ENCODE assay signal across 22 mouse cellular contexts in genomic region chr10:61859451-61859850, GRCm38 (mm10).
DNase-seq lines count a peak whose midpoint lies in the region; ATAC-seq and TF ChIP-seq lines count a peak whose summit lies in the region.
"Had no signal": no experiment of that assay in that cellular context is flagged by ENCODE, and none has a peak within 500 bp of the region (broad histone marks: within the 10 kb centered on the region; RNA-seq: fewer than 3 reads in every experiment).

No protein-coding gene starts in this region.

- peak; percentile 57 to 70 for DNase-seq in cerebellum, postnatal 10 days
- no peak for DNase-seq in cerebellum, postnatal 4 days (ENCODE audit: low spot score in 2 of 2)
- DNase-seq in embryonic facial prominence, embryonic 10.5 days (ENCODE audit: low spot score), result no peak
- DNase-seq in midbrain, postnatal 0 days (ENCODE audit: low spot score), result peak; percentile 24
- no peak for DNase-seq in midbrain, embryonic 11.5 days (ENCODE audit: low spot score, missing footprints)
- DNase-seq in frontal cortex, postnatal 25 days (ENCODE audit: low spot score in 2 of 2), result no peak
- DNase-seq: adrenal gland, adult 8-10 months; adrenal gland, postnatal 14 days; adrenal gland, postnatal 36 days; B cell, adult 2 months; cerebellum, adult 11-12 months; cerebellum, adult 2 months; cerebellum, adult 9-10 months; cerebellum, postnatal 25 days; forebrain, postnatal 0 days had no signal

- H3K4me2 ChIP-seq in embryonic facial prominence, embryonic 13.5 days, result no peak overlapping the region
- H3K4me2 ChIP-seq in midbrain, postnatal 0 days (ENCODE audit: low read depth, low read length, poor library complexity, severe bottlenecking), result no peak overlapping the region
- no peak overlapping the region for H3K4me2 ChIP-seq in midbrain, embryonic 11.5 days
- H3K4me2 ChIP-seq: forebrain, embryonic 13.5 days; forebrain, embryonic 15.5 days had no signal

- ATAC-seq in embryonic facial prominence, embryonic 13.5 days (ENCODE audit: insufficient number of reproducible peaks, insufficient read depth, low FRiP score, low TSS enrichment, low read depth), result no peak
- no peak for ATAC-seq in midbrain, postnatal 0 days (ENCODE audit: low FRiP score)
- no peak for ATAC-seq in midbrain, embryonic 11.5 days (ENCODE audit: low FRiP score)
- ATAC-seq: activated CD4-positive, CD25-positive, alpha-beta regulatory T cell, adult 4 months; CD4-positive, CD25-positive, alpha-beta regulatory T cell, adult 4 months; forebrain, embryonic 13.5 days; forebrain, embryonic 15.5 days; forebrain, postnatal 0 days; Patski had no signal

- H3K4me3 ChIP-seq in embryonic facial prominence, embryonic 13.5 days, result no peak overlapping the region
- no peak overlapping the region for H3K4me3 ChIP-seq in embryonic facial prominence, embryonic 10.5 days
- no peak overlapping the region for H3K4me3 ChIP-seq in midbrain, postnatal 0 days (ENCODE audit: low read depth, low read length)
- H3K4me3 ChIP-seq in midbrain, embryonic 11.5 days (ENCODE audit: low read depth, low read length), result no peak overlapping the region
- H3K4me3 ChIP-seq: forebrain, embryonic 13.5 days; forebrain, embryonic 15.5 days had no signal

- H3K4me1 ChIP-seq in embryonic facial prominence, embryonic 13.5 days, result no peaks in the 10 kb centered on the region
- H3K4me1 ChIP-seq in embryonic facial prominence, embryonic 10.5 days, result peaks cover 12% of the 10 kb centered on the region; the same call in 1 of the 2 replicates
- no peaks in the 10 kb centered on the region for H3K4me1 ChIP-seq in midbrain, postnatal 0 days (ENCODE audit: insufficient read depth, low read length)
- H3K4me1 ChIP-seq in midbrain, embryonic 11.5 days (ENCODE audit: control insufficient read depth, insufficient read depth, low read length), result no peaks in the 10 kb centered on the region
- H3K4me1 ChIP-seq: forebrain, embryonic 13.5 days; forebrain, embryonic 15.5 days had no signal

- H3K36me3 ChIP-seq in embryonic facial prominence, embryonic 13.5 days, result peaks cover 23% of the 10 kb centered on the region
- peaks cover 33% of the 10 kb centered on the region for H3K36me3 ChIP-seq in embryonic facial prominence, embryonic 10.5 days (replicated peaks)
- H3K36me3 ChIP-seq in midbrain, postnatal 0 days (ENCODE audit: insufficient read depth, low read length), result no peaks in the 10 kb centered on the region
- H3K36me3 ChIP-seq in midbrain, embryonic 11.5 days (ENCODE audit: control insufficient read depth, insufficient read depth, low read length), result no peaks in the 10 kb centered on the region; the same call in 1 of the 2 replicates
- H3K36me3 ChIP-seq: G1E had no signal

- peak overlapping the region; percentile 23; the same call in 1 of the 2 replicates for H3K27ac ChIP-seq in embryonic facial prominence, embryonic 13.5 days
- no peak overlapping the region for H3K27ac ChIP-seq in embryonic facial prominence, embryonic 10.5 days (replicated peaks)
- H3K27ac ChIP-seq in midbrain, postnatal 0 days (ENCODE audit: low read depth, low read length), result no peak overlapping the region
- no peak overlapping the region for H3K27ac ChIP-seq in midbrain, embryonic 11.5 days (ENCODE audit: low read depth, low read length)
- H3K27ac ChIP-seq: forebrain, embryonic 13.5 days; forebrain, embryonic 15.5 days had no signal

- H3K9ac ChIP-seq in embryonic facial prominence, embryonic 13.5 days, result no peak overlapping the region
- no peak overlapping the region for H3K9ac ChIP-seq in midbrain, postnatal 0 days (replicated peaks; ENCODE audit: low read length, poor library complexity, severe bottlenecking)
- no peak overlapping the region for H3K9ac ChIP-seq in midbrain, embryonic 11.5 days (ENCODE audit: low read length)
- H3K9ac ChIP-seq: forebrain, embryonic 13.5 days; forebrain, embryonic 15.5 days; forebrain, postnatal 0 days had no signal

- WGBS in embryonic facial prominence, embryonic 13.5 days, result 73% methylated on average over 2 of the region's 2 CpGs
- WGBS in embryonic facial prominence, embryonic 10.5 days, result 95% methylated on average over 2 of the region's 2 CpGs
- WGBS in midbrain, postnatal 0 days, result 88% methylated on average over 2 of the region's 2 CpGs
- 97% methylated on average over 2 of the region's 2 CpGs for WGBS in midbrain, embryonic 11.5 days

- no peaks in the 10 kb centered on the region for H3K27me3 ChIP-seq in embryonic facial prominence, embryonic 13.5 days
- no peaks in the 10 kb centered on the region for H3K27me3 ChIP-seq in embryonic facial prominence, embryonic 10.5 days (replicated peaks; ENCODE audit: low read depth, poor library complexity, severe bottlenecking)
- H3K27me3 ChIP-seq in midbrain, postnatal 0 days (ENCODE audit: insufficient read depth, low read length), result no peaks in the 10 kb centered on the region
- no peaks in the 10 kb centered on the region for H3K27me3 ChIP-seq in midbrain, embryonic 11.5 days (ENCODE audit: control insufficient read depth, insufficient read depth, low read length)
- H3K27me3 ChIP-seq: forebrain, embryonic 13.5 days; forebrain, embryonic 15.5 days; Patski had no signal

- TF ChIP-seq CTCF in midbrain, postnatal 0 days (IDR thresholded peaks at IDR 0.05), result no peak

- H3K9me3 ChIP-seq in embryonic facial prominence, embryonic 13.5 days, result peaks cover 18% of the 10 kb centered on the region
- peaks cover 31% of the 10 kb centered on the region for H3K9me3 ChIP-seq in embryonic facial prominence, embryonic 10.5 days
- peaks cover 14% of the 10 kb centered on the region for H3K9me3 ChIP-seq in midbrain, postnatal 0 days (ENCODE audit: low read length)
- peaks cover 21% of the 10 kb centered on the region for H3K9me3 ChIP-seq in midbrain, embryonic 11.5 days (ENCODE audit: control insufficient read depth, low read length)
- H3K9me3 ChIP-seq: G1E had no signal

Comparison
In these comparisons a context has a peak if more than half of its experiments do, and no peak if none do; other contexts are left out.
1. DNase-seq: peak in cerebellum, postnatal 10 days (2 of 2) and midbrain, postnatal 0 days (single experiment); none in cerebellum, postnatal 4 days (0 of 2), embryonic facial prominence, embryonic 10.5 days (single experiment), midbrain, embryonic 11.5 days (single experiment) and frontal cortex, postnatal 25 days (0 of 2).